8 mouse cellular contexts compared by ENCODE assay signal in genomic region chrX:11482141-11482540, GRCm38 (mm10).
DNase-seq lines count a peak whose midpoint lies in the region; ATAC-seq lines count a peak whose summit lies in the region.
"Had no signal": no experiment of that assay in that cellular context is flagged by ENCODE, and none has a peak within 500 bp of the region (broad histone marks: within the 10 kb centered on the region; RNA-seq: fewer than 3 reads in every experiment).

No protein-coding gene starts in this region.

- peaks cover 32% of the 10 kb centered on the region for H3K27me3 ChIP-seq in kidney, embryonic 15.5 days

- H3K9ac ChIP-seq in kidney, embryonic 15.5 days: no peak overlapping the region

- 0 out of 2 replicates have a peak, but pooled peaks cover 5% of the 10 kb centered on the region for H3K4me1 ChIP-seq in kidney, embryonic 15.5 days

- WGBS in kidney, embryonic 15.5 days: 76% methylated on average over 7 of the region's 7 CpGs

- no peak for ATAC-seq in kidney, embryonic 15.5 days (replicated peaks; ENCODE audit: low FRiP score)

- H3K9me3 ChIP-seq in kidney, embryonic 15.5 days (replicated peaks): no peaks in the 10 kb centered on the region

- H3K4me2 ChIP-seq in kidney, embryonic 15.5 days: no peak overlapping the region

- no peaks in the 10 kb centered on the region for H3K36me3 ChIP-seq in kidney, embryonic 15.5 days

- no peak overlapping the region for H3K27ac ChIP-seq in kidney, embryonic 15.5 days
- H3K27ac ChIP-seq: layer of hippocampus, adult 2 months had no signal

- no peak overlapping the region for H3K4me3 ChIP-seq in kidney, embryonic 15.5 days (replicated peaks)
- H3K4me3 ChIP-seq: layer of hippocampus, adult 2 months had no signal

- DNase-seq in kidney, adult 8-10 months: peak; percentile 69 to 76
- DNase-seq in ZHBTc4 (ENCODE audit: low read depth, low spot score) (peak; percentile 33), MN1 (ENCODE audit: low spot score) (no peak)
- peak; percentile 68 for DNase-seq in adrenal gland, postnatal 14 days
- peak; percentile 77 for DNase-seq in kidney, adult 9 months
- no peak for DNase-seq in thymus, postnatal 10 days (ENCODE audit: low spot score in 2 of 2)

Comparison
In these comparisons a context has a peak if more than half of its experiments do, and no peak if none do; other contexts are left out.
1. DNase-seq: peak in kidney, adult 8-10 months (2 of 2), ZHBTc4 (single experiment), adrenal gland, postnatal 14 days (single experiment) and kidney, adult 9 months (single experiment); none in thymus, postnatal 10 days (0 of 2) and MN1 (single experiment).